Mouse (Mus musculus) embryo, embryonic 10 days (tissue): Measurements from ENCODE around the gene Nagk.
"Not testable (repeated sequence)": the region's sequence is repeated elsewhere in the genome, so short reads cannot be mapped to it uniquely, and the experiment has no call there.

ENCODE experiments used
- DNase-seq: peaks from one replicate; pipeline ENCODE4 v3.0.0-alpha.2; 2015; ENCODE audit warnings: low spot score

Nagk gene

GRCm38 (mm10) chr6:83815801-83816200 is 21.0 kb downstream of the Nagk start:
- no peak for DNase-seq

GRCm38 (mm10) chr6:83818996-83819395 is 24.2 kb downstream of the Nagk start:
- DNase-seq = no peak

GRCm38 (mm10) chr6:83820727-83821515 is 26.1 kb downstream of the Nagk start:
- DNase-seq = no peak

DNA sequence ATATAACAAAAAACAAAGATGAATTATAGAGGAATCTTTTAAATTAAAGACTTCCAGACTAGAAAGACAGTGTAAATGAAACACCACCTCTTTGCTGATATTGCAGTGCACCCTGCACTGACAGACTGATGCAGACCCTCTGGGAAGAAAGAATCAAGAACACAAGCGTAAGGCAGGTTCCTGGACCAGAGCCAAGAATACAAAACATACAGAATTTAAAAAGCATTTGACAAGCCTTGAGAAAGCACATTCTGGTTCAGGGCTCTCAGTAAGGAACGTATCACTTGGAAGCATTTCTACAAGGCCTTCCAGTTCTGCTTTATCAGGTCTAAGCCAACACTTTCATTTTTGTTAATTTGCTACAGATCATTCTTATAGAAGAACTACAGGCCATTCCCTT is 27.1 kb downstream of the Nagk start:
- no peak for DNase-seq

DNA sequence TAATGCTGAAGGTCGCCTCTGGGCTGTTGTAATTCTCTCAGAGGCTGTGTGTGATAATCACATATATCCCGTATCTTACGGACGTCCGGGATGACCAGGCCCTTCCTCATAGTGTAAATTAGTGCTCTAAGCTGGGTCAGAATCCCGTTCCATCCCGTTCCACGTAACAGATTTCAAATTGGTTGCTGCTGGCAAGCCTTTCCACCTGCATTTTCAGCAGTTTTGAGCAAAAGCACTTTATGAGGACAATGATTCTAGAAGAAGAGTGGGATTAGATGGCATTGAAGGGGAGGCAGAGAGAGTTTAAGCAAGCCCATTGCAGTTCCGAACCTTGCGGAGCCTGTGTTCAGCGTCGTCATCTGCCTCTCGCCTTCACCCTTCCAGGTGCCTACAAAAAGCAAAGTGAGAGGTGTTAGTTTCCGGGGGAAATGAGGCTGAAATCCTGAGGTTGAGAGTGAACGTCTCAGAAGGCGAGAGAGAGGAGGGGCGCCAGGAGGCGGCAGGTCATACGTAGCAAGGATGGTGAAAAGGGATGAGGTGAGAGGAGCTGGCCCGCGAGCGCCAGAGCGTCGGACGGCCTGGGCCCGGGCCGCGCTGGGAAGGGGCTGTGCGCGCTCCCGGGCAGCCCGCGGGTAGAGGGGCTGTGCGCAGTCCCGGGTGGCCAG is 36.3 kb downstream of the Nagk start:
- DNase-seq = no peak

- DNase-seq = peak; percentile 100
Observed at GRCm38 (mm10) chr6:83831606-83832123, 36.9 kb downstream of the Nagk start, which contains the start of gene Paip2b. Gene Paip2b, minus strand, starts transcription at chr6:83831741.

DNA sequence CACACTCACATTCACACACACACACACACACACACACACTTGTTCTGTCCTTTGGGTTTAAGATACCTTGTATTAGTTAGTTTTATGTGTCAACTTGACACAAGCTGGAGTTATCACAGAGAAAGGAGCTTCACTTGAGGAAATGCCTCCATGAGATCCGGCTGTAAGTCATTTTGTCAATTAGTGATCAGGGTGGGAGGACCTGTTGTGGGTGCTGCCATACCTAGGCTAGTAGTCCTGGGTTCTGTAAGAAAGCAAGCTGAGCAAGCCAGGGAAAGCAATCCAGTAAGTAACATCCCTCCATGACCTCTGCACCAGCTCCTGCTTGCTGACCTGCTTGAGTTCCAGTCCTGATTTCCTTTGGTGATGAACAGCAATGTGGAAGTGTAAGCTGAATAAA is 37.6 kb downstream of the Nagk start:
- DNase-seq = not testable (repeated sequence)

DNA sequence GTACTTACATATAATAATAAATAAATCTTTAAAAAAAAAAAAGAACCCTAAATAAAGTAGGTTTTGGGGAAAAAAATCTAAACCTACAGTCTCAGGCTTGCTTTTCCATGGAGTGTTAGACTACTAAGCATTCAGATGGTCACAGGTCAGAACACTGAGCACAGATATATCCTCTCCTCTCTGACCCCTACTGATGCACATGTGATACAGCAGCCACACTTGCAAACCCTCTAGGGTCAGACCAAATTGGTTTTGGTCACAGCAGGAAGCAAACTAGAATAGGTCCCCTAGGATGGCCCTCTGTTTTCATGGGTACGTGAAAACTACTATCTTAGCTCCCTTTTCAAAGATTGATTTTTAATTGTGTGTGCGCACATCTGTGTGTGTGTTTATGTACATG is 42.0 kb downstream of the Nagk start:
- DNase-seq = no peak

GRCm38 (mm10) chr6:83838046-83838445 is 43.3 kb downstream of the Nagk start:
- no peak for DNase-seq

- DNase-seq = no peak
Observed at GRCm38 (mm10) chr6:83840086-83840485, 45.3 kb downstream of the Nagk start.

GRCm38 (mm10) chr6:83844913-83845312 is 50.1 kb downstream of the Nagk start:
- DNase-seq = no peak

- DNase-seq = no peak
Observed at GRCm38 (mm10) chr6:83846141-83846540, 51.4 kb downstream of the Nagk start.

DNA sequence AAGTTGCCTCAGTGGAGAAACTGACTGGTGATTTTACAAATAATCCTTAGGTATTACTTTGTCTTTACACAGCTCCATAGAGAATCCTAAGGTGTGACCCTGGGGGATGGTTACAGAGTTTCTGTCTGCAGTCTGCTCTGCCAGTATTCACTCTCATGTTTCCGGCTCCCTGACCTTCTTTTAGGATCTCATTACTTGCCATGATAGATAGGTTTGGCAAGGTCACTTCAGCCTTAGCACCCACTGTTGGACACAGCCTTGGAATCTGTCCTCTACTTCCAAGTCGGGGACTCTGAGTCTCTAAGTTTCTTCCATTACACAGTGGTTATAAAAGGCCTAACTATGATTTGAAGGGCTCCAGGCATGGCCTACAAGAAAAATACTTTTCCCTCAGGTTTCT is 54.7 kb downstream of the Nagk start:
- no peak for DNase-seq
